Mouse (Mus musculus): ENCODE data around the gene Slc15a4. TPM values are rescaled to one million over a fixed set of nuclear protein-coding genes. Genes with fewer than 3 reads are reported as not detected.

Gene Slc15a4
- total and polyA plus RNA-seq, 3 experiments, result 31.7 to 35.5 TPM; not detected in 1

DNA sequence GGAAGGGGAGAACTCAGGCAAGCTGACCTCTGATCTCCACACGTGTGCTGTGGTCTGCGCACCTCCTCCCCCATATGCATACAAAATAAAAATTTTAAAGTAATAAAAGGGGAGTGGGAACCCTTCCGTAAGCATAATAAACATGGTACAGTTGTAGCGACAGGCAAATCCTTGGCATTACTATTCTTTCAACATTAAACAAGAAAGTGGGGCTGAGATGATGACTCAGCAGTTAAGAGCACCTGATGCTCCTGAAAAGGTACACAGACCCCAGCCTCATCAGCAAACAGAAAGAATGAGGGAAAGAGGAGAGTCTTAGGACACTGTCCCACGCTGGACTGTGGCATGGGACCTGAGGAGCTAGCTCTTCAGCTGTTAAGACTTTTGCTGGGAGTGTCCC is 29.7 kb downstream of the Slc15a4 start:
- Histone ChIP-seq H3K9ac (ENCODE audit: control insufficient read depth, low read depth, low read length, poor library complexity, severe bottlenecking) (no peak overlapping the region), H3K36me3 (ENCODE audit: control insufficient read depth in 1 of 2, insufficient read depth in 2 of 2, low read length in 2 of 2) (peaks cover 0 to 22% of the 10 kb centered on the region in 2 experiments; a peak in 2 of 4 replicates), H3K79me2 (ENCODE audit: control insufficient read depth, insufficient read depth, low read length, poor library complexity) (no peaks in the 10 kb centered on the region), H3K4me1 (ENCODE audit: control insufficient read depth in 1 of 2, insufficient read depth in 2 of 2, low read length in 2 of 2) (no peaks in the 10 kb centered on the region), H3K27me3 (ENCODE audit: control insufficient read depth in 1 of 2, insufficient read depth in 2 of 2, low read length in 2 of 2) (no peaks in the 10 kb centered on the region), H3K27ac (ENCODE audit: control insufficient read depth, low read depth, low read length) (no peak overlapping the region), H3K4me3 (ENCODE audit: control insufficient read depth in 1 of 2, insufficient read depth in 1 of 2, low read depth in 2 of 2, low read length in 2 of 2) (no peak overlapping the region), H3K9me3 (replicated peaks; ENCODE audit: insufficient read depth, low read length) (no peaks in the 10 kb centered on the region)
- DNase-seq (ENCODE audit: low read depth, low spot score), result no peak
- no peak for TF ChIP-seq UBTF (IDR thresholded peaks at IDR 0.05; ENCODE audit: borderline replicate concordance, insufficient read depth, low read depth, low read length)

DNA sequence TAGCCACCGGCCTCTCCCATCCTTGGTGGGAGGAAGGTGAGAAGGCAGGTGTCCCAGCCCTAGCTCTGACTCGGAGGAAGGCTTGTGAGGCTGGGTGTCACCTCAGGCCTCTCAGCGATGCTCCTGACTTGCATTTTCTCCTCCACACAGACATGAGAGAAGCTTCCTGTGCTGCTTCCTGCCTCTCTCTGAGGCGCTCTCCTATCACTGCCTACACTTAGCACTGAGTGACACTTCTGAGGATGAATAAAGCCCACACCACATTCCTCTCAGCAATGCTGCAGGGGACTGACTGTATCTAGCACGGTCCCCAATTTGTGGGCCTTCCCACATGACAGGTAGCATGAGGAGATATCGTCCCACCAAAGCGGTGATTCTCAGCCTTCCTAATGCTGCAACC is 35.8 kb downstream of the Slc15a4 start:
- no peaks in the 10 kb centered on the region for H3K27me3 ChIP-seq (ENCODE audit: control insufficient read depth in 1 of 2, insufficient read depth in 2 of 2, low read length in 2 of 2)
- no peak overlapping the region for H3K9ac ChIP-seq (ENCODE audit: control insufficient read depth, low read depth, low read length, poor library complexity, severe bottlenecking)
- H3K36me3 ChIP-seq (ENCODE audit: control insufficient read depth in 1 of 2, insufficient read depth in 2 of 2, low read length in 2 of 2), result peaks cover 0 to 6% of the 10 kb centered on the region in 2 experiments; a peak in 1 of 4 replicates
- H3K4me3 ChIP-seq (ENCODE audit: control insufficient read depth in 1 of 2, insufficient read depth in 1 of 2, low read depth in 2 of 2, low read length in 2 of 2), result no peak overlapping the region
- no peak for DNase-seq (ENCODE audit: low read depth, low spot score)
- TF ChIP-seq TBP (IDR thresholded peaks at IDR 0.05; ENCODE audit: low read depth, low read length) (no peak), CTCF (IDR thresholded peaks at IDR 0.05 in 2 of 3, conservative IDR thresholded peaks at IDR 0.05 in 1 of 3; ENCODE audit: control insufficient read depth in 1 of 3, insufficient read depth in 1 of 3, low read depth in 2 of 3, low read length in 3 of 3, poor library complexity in 1 of 3, severe bottlenecking in 1 of 3) (no peak), NELFE (IDR thresholded peaks at IDR 0.05; ENCODE audit: low read depth, low read length) (no peak), USF1 (IDR thresholded peaks at IDR 0.05; ENCODE audit: low read depth, low read length) (no peak), MXI1 (IDR thresholded peaks at IDR 0.05; ENCODE audit: low read depth, low read length) (no peak), SIN3A (IDR thresholded peaks at IDR 0.05; ENCODE audit: low read length) (no peak), HCFC1 (IDR thresholded peaks at IDR 0.05; ENCODE audit: low read depth, low read length) (no peak), CHD2 (IDR thresholded peaks at IDR 0.05; ENCODE audit: low read length) (no peak), EP300 (IDR thresholded peaks at IDR 0.05; ENCODE audit: low read depth in 1 of 2, low read length in 2 of 2) (no peak), BHLHE40 (IDR thresholded peaks at IDR 0.05; ENCODE audit: borderline replicate concordance, low read depth, low read length) (no peak), ZNF384 (IDR thresholded peaks at IDR 0.05; ENCODE audit: low read depth, low read length) (no peak), UBTF (IDR thresholded peaks at IDR 0.05; ENCODE audit: borderline replicate concordance, insufficient read depth, low read depth, low read length) (no peak), POLR2AphosphoS5 (IDR thresholded peaks at IDR 0.05; ENCODE audit: borderline replicate concordance, low read depth, low read length) (no peak), MYB (IDR thresholded peaks at IDR 0.05; ENCODE audit: low read depth, low read length) (no peak), MAFK (IDR thresholded peaks at IDR 0.05; ENCODE audit: borderline replicate concordance, low read depth, low read length) (no peak), POLR2A (IDR thresholded peaks at IDR 0.05; ENCODE audit: control insufficient read depth in 1 of 2, insufficient read depth in 1 of 2, low read depth in 1 of 2, low read length in 2 of 2, poor library complexity in 1 of 2) (no peak), ZC3H11A (IDR thresholded peaks at IDR 0.05; ENCODE audit: low read depth, low read length) (no peak), E2F4 (IDR thresholded peaks at IDR 0.05; ENCODE audit: borderline replicate concordance, low read depth, low read length) (no peak)
- H3K4me1 ChIP-seq (ENCODE audit: control insufficient read depth in 1 of 2, insufficient read depth in 2 of 2, low read length in 2 of 2), result no peaks in the 10 kb centered on the region
- no peaks in the 10 kb centered on the region for H3K9me3 ChIP-seq (replicated peaks; ENCODE audit: insufficient read depth, low read length)
- H3K79me2 ChIP-seq (ENCODE audit: control insufficient read depth, insufficient read depth, low read length, poor library complexity), result no peaks in the 10 kb centered on the region
- no peak overlapping the region for H3K27ac ChIP-seq (ENCODE audit: control insufficient read depth, low read depth, low read length)

Measured in MEL (cell line).